Mouse (Mus musculus): Measurements from ENCODE around the gene Rhoh. TPM values are rescaled to one million over a fixed set of nuclear protein-coding genes. Genes with fewer than 3 reads are reported as not detected.

Rhoh gene
- polyA plus RNA-seq, 1 experiment from 2014 or later: 0.37 TPM

DNA sequence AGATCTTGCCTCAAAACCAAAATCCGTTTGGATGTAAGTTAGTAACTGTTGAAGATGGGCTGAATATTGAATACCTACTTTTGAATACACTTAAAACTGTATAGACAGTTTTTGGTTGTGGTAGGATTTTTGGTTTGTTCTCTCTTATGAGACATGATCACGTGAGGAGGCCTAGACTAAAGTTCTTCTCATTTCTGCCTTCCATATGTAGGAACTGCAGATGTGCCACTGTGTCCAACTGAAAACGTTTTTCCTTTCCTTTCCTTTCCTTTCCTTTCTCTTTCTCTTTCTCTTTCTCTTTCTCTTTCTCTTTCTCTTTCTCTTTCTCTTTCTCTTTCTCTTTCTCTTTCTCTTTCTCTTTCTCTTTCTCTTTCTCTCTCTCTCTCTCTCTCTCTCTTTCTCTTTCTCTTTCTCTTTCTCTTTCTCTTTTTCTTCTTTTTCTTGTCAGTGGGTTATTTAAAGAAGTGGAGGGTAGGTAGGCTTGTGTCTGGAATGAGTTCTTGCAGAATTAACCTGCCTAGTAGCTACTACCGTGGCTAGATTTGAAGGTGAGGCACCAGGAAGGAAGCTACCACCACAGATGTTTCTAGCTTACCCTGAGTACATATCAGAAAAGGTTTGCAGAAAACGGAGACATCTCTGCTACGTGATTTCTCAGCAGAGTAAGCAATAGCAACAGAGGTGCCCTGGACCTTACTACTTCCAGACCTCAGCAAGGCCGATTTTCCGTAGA is 27.1 kb upstream of the Rhoh start:
- ATAC-seq (replicated peaks; ENCODE audit: insufficient number of reproducible peaks, low FRiP score, low TSS enrichment): no peak
- Histone ChIP-seq H3K4me1 (ENCODE audit: control insufficient read depth, insufficient read depth, low read length) (no peaks in the 10 kb centered on the region), H3K27me3 (ENCODE audit: control insufficient read depth, insufficient read depth, low read length) (no peaks in the 10 kb centered on the region), H3K4me3 (ENCODE audit: low read depth, low read length) (no peak overlapping the region), H3K9ac (ENCODE audit: low read depth, low read length) (no peak overlapping the region), H3K27ac (ENCODE audit: low read depth, low read length) (no peak overlapping the region), H3K4me2 (no peak overlapping the region), H3K36me3 (ENCODE audit: control insufficient read depth, insufficient read depth, low read length) (no peaks in the 10 kb centered on the region; the same call in 1 of the 2 replicates), H3K9me3 (replicated peaks; ENCODE audit: control insufficient read depth, low read length) (no peaks in the 10 kb centered on the region)
- WGBS (ENCODE audit: insufficient replicate concordance): 87% methylated on average over 8 of the region's 8 CpGs

- Histone ChIP-seq H3K4me2 (no peak overlapping the region), H3K4me1 (ENCODE audit: control insufficient read depth, insufficient read depth, low read length) (no peaks in the 10 kb centered on the region), H3K27ac (ENCODE audit: low read depth, low read length) (no peak overlapping the region), H3K4me3 (ENCODE audit: low read depth, low read length) (no peak overlapping the region), H3K27me3 (ENCODE audit: control insufficient read depth, insufficient read depth, low read length) (no peaks in the 10 kb centered on the region), H3K9me3 (replicated peaks; ENCODE audit: control insufficient read depth, low read length) (no peaks in the 10 kb centered on the region), H3K36me3 (ENCODE audit: control insufficient read depth, insufficient read depth, low read length) (no peaks in the 10 kb centered on the region), H3K9ac (ENCODE audit: low read depth, low read length) (no peak overlapping the region)
- WGBS (ENCODE audit: insufficient replicate concordance): 77% methylated on average over 6 of the region's 6 CpGs
- ATAC-seq (replicated peaks; ENCODE audit: insufficient number of reproducible peaks, low FRiP score, low TSS enrichment): no peak
Measured at GRCm38 (mm10) chr5:65838053-65838452, 23.0 kb upstream of the Rhoh start.

DNA sequence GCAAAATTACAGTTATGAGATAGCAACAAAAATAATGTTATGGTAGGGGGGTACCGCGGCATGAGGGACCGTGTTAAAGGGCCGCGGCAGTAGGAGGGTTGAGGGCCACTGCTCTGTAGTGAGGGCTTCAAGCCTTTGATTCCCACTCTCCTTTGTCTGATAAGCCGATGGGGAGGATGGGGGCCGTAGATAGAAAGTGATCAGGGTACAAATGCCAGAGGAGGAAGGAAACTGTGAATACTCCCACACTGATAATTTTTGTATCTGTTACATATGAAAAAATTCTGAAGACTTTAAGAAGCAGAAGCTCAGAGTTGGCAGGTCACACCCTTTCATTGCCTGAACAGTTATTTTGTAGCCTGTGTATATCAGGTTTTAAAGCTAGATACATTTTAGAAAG is 18.1 kb upstream of the Rhoh start:
- no peaks in the 10 kb centered on the region for H3K9me3 ChIP-seq (replicated peaks; ENCODE audit: control insufficient read depth, low read length)
- H3K9ac ChIP-seq (ENCODE audit: low read depth, low read length): no peak overlapping the region
- H3K4me3 ChIP-seq (ENCODE audit: low read depth, low read length): no peak overlapping the region
- WGBS (ENCODE audit: insufficient replicate concordance): 76% methylated on average over 7 of the region's 7 CpGs
- H3K36me3 ChIP-seq (ENCODE audit: control insufficient read depth, insufficient read depth, low read length): no peaks in the 10 kb centered on the region
- H3K4me1 ChIP-seq (ENCODE audit: control insufficient read depth, insufficient read depth, low read length): peaks cover 2% of the 10 kb centered on the region; the same call in 1 of the 2 replicates
- no peak overlapping the region for H3K4me2 ChIP-seq
- ATAC-seq (replicated peaks; ENCODE audit: insufficient number of reproducible peaks, low FRiP score, low TSS enrichment): no peak
- no peaks in the 10 kb centered on the region for H3K27me3 ChIP-seq (ENCODE audit: control insufficient read depth, insufficient read depth, low read length)
- H3K27ac ChIP-seq (ENCODE audit: low read depth, low read length): no peak overlapping the region

DNA sequence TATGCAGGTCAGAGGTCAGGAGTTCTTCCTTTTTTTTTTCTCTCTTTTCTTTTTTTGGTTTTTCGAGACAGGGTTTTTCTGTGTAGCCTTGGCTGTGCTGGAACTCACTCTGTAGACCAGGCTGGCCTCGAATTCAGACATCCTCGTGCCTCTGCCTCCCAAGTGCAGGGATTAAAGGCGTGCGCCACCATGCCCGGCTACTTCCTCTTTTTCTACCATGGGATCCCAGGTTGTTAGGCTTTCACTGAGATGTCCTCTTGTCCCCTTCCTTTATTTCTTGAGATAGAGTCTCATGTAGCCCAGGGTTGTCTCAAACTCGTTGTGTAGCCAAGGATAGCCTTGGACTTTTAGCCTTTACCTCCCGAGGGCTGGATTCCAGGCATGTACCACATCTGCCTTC is 14.5 kb upstream of the Rhoh start:
- H3K4me2 ChIP-seq: no peak overlapping the region
- H3K9ac ChIP-seq (ENCODE audit: low read depth, low read length): no peak overlapping the region
- no peaks in the 10 kb centered on the region for H3K36me3 ChIP-seq (ENCODE audit: control insufficient read depth, insufficient read depth, low read length)
- peaks cover 2% of the 10 kb centered on the region; the same call in 1 of the 2 replicates for H3K4me1 ChIP-seq (ENCODE audit: control insufficient read depth, insufficient read depth, low read length)
- no peaks in the 10 kb centered on the region for H3K27me3 ChIP-seq (ENCODE audit: control insufficient read depth, insufficient read depth, low read length)
- 81% methylated on average over 8 of the region's 8 CpGs for WGBS (ENCODE audit: insufficient replicate concordance)
- 0 out of 2 replicates have a peak overlapping the region, but pooled peaks have one; percentile 41 for H3K27ac ChIP-seq (ENCODE audit: low read depth, low read length)
- no peaks in the 10 kb centered on the region for H3K9me3 ChIP-seq (replicated peaks; ENCODE audit: control insufficient read depth, low read length)
- no peak overlapping the region for H3K4me3 ChIP-seq (ENCODE audit: low read depth, low read length)
- ATAC-seq (replicated peaks; ENCODE audit: insufficient number of reproducible peaks, low FRiP score, low TSS enrichment): no peak

DNA sequence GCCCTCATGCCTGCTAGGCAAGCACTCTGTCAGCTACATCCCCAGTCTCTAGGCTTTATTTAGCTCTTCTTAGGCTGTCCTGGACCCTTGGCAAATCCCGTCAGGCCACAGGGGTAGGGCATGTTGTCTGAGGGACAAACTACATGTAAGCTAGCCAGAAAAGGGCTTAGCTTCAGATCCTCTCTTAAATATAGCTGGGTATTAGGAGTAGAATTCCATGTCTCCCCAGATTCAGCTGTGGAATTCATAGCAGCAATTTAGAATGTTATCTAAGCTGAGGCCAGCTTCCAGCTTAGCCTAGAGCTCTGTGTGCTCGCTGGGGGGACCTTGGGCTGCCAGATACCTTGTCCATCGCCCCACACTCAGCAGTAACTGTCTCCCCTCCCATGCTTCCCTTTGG is 14.1 kb upstream of the Rhoh start:
- WGBS (ENCODE audit: insufficient replicate concordance): 44% methylated on average over 3 of the region's 3 CpGs
- H3K27ac ChIP-seq (ENCODE audit: low read depth, low read length): peak overlapping the region; percentile 41; the same call in 1 of the 2 replicates
- no peak for ATAC-seq (replicated peaks; ENCODE audit: insufficient number of reproducible peaks, low FRiP score, low TSS enrichment)

GRCm38 (mm10) chr5:65847656-65848055 is 13.4 kb upstream of the Rhoh start:
- Histone ChIP-seq H3K4me2 (no peak overlapping the region), H3K27ac (ENCODE audit: low read depth, low read length) (no peak overlapping the region), H3K27me3 (ENCODE audit: control insufficient read depth, insufficient read depth, low read length) (no peaks in the 10 kb centered on the region), H3K9me3 (replicated peaks; ENCODE audit: control insufficient read depth, low read length) (no peaks in the 10 kb centered on the region), H3K4me1 (ENCODE audit: control insufficient read depth, insufficient read depth, low read length) (peaks cover 2% of the 10 kb centered on the region; the same call in 1 of the 2 replicates), H3K9ac (ENCODE audit: low read depth, low read length) (no peak overlapping the region), H3K36me3 (ENCODE audit: control insufficient read depth, insufficient read depth, low read length) (no peaks in the 10 kb centered on the region), H3K4me3 (ENCODE audit: low read depth, low read length) (no peak overlapping the region)
- no peak for ATAC-seq (replicated peaks; ENCODE audit: insufficient number of reproducible peaks, low FRiP score, low TSS enrichment)
- 84% methylated on average over 7 of the region's 7 CpGs for WGBS (ENCODE audit: insufficient replicate concordance)

More for the DNA sequence above, 14.1 kb upstream of the Rhoh start:
- Histone ChIP-seq H3K27me3 (ENCODE audit: control insufficient read depth, insufficient read depth, low read length) (no peaks in the 10 kb centered on the region), H3K9me3 (replicated peaks; ENCODE audit: control insufficient read depth, low read length) (no peaks in the 10 kb centered on the region), H3K36me3 (ENCODE audit: control insufficient read depth, insufficient read depth, low read length) (no peaks in the 10 kb centered on the region), H3K9ac (ENCODE audit: low read depth, low read length) (no peak overlapping the region), H3K4me1 (ENCODE audit: control insufficient read depth, insufficient read depth, low read length) (peaks cover 2% of the 10 kb centered on the region; the same call in 1 of the 2 replicates), H3K4me3 (ENCODE audit: low read depth, low read length) (no peak overlapping the region), H3K4me2 (no peak overlapping the region)

- Histone ChIP-seq H3K4me1 (ENCODE audit: control insufficient read depth, insufficient read depth, low read length) (peaks cover 2% of the 10 kb centered on the region; the same call in 1 of the 2 replicates), H3K9me3 (replicated peaks; ENCODE audit: control insufficient read depth, low read length) (no peaks in the 10 kb centered on the region), H3K9ac (ENCODE audit: low read depth, low read length) (no peak overlapping the region), H3K36me3 (ENCODE audit: control insufficient read depth, insufficient read depth, low read length) (no peaks in the 10 kb centered on the region), H3K4me2 (no peak overlapping the region), H3K4me3 (ENCODE audit: low read depth, low read length) (no peak overlapping the region), H3K27me3 (ENCODE audit: control insufficient read depth, insufficient read depth, low read length) (no peaks in the 10 kb centered on the region), H3K27ac (ENCODE audit: low read depth, low read length) (no peak overlapping the region)
- 54% methylated on average over 11 of the region's 11 CpGs for WGBS (ENCODE audit: insufficient replicate concordance)
- ATAC-seq (replicated peaks; ENCODE audit: insufficient number of reproducible peaks, low FRiP score, low TSS enrichment): no peak
Measured at GRCm38 (mm10) chr5:65850765-65851164, 10.2 kb upstream of the Rhoh start.

GRCm38 (mm10) chr5:65854786-65855191 is 6.2 kb upstream of the Rhoh start:
- Histone ChIP-seq H3K4me1 (ENCODE audit: control insufficient read depth, insufficient read depth, low read length) (peaks cover 6% of the 10 kb centered on the region), H3K27me3 (ENCODE audit: control insufficient read depth, insufficient read depth, low read length) (no peaks in the 10 kb centered on the region), H3K27ac (ENCODE audit: low read depth, low read length) (no peak overlapping the region), H3K9me3 (replicated peaks; ENCODE audit: control insufficient read depth, low read length) (no peaks in the 10 kb centered on the region), H3K9ac (ENCODE audit: low read depth, low read length) (no peak overlapping the region), H3K4me3 (ENCODE audit: low read depth, low read length) (no peak overlapping the region), H3K4me2 (no peak overlapping the region), H3K36me3 (ENCODE audit: control insufficient read depth, insufficient read depth, low read length) (no peaks in the 10 kb centered on the region)
- no peak for ATAC-seq (replicated peaks; ENCODE audit: insufficient number of reproducible peaks, low FRiP score, low TSS enrichment)
- 73% methylated on average over 8 of the region's 8 CpGs for WGBS (ENCODE audit: insufficient replicate concordance)

- H3K27me3 ChIP-seq (ENCODE audit: control insufficient read depth, insufficient read depth, low read length): no peaks in the 10 kb centered on the region
- H3K4me2 ChIP-seq: no peak overlapping the region
- no peaks in the 10 kb centered on the region for H3K36me3 ChIP-seq (ENCODE audit: control insufficient read depth, insufficient read depth, low read length)
- 70% methylated on average over 3 of the region's 3 CpGs for WGBS (ENCODE audit: insufficient replicate concordance)
- no peak overlapping the region for H3K4me3 ChIP-seq (ENCODE audit: low read depth, low read length)
- peaks cover 6% of the 10 kb centered on the region for H3K4me1 ChIP-seq (ENCODE audit: control insufficient read depth, insufficient read depth, low read length)
- no peak overlapping the region for H3K9ac ChIP-seq (ENCODE audit: low read depth, low read length)
- ATAC-seq (replicated peaks; ENCODE audit: insufficient number of reproducible peaks, low FRiP score, low TSS enrichment): no peak
- no peak overlapping the region for H3K27ac ChIP-seq (ENCODE audit: low read depth, low read length)
- H3K9me3 ChIP-seq (replicated peaks; ENCODE audit: control insufficient read depth, low read length): no peaks in the 10 kb centered on the region
Measured at GRCm38 (mm10) chr5:65855571-65855970, 5.4 kb upstream of the Rhoh start.
